Mouse (Mus musculus) heart, postnatal 0 days (tissue): ENCODE results near the gene Gm20219.

Source experiments
- CTCF ChIP-seq: IDR thresholded peaks from 2 replicates; pipeline ENCODE4 v1.5.1; 2016; ENCODE audit warnings: antibody characterized with exemption, control low read depth, low read depth
- EP300 ChIP-seq: IDR thresholded peaks from 2 replicates; pipeline ENCODE4 v1.6.1; 2016; ENCODE audit warnings: antibody characterized with exemption, low read depth

GRCm38 (mm10) chr17:56588921-56589320, 34.7 kb upstream of the Gm20219 start:
- TF ChIP-seq EP300 = no peak
- no peak for TF ChIP-seq CTCF
